Comparison of ENCODE assay signal across 1 mouse cellular context in the genomic region with DNA sequence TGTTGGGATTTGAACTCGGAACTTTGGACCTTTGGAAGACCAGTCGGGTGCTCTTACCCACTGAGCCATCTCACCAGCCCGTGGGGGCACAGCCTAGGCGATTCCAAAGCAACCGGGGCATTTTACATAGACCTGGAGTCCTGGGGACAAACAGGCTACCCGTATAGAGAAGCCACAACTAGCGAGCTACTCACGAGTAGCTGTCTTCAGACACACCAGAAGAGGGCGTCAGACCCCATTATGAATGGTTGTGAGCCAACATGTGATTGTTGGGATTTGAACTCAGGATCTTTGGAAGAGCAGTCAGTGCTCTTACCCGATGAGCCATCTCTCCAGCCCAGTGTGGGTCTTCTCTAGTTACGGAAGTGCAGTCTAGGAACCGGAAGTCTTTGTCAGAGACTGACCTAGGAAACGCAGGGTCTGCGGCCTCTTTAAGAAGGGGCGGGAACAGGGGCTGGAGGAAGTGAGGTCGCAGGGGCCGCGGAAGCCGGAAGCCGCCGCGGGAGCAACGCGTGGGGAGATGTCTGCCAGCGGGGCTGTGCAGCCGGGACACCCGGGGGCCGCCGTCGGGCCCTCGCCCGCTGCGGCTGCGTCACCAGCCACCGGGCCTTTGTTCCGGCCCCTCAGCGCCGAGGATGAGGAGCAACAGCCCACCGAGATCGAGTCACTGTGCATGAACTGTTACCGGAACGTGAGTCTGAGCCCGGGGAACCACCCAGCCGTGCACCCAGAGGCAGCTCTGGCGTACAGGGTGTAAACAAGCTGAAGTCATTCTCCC.
A peak's percentile ranks its signal among the peaks of the same experiment; 100 is the strongest.
TF ChIP-seq lines count a peak whose summit lies in the region.

A gene (plus strand): TSS at position 388 of the 778 bp plus-strand sequence.

TF ChIP-seq in CH12.LX, 34 proteins besides CTCF, POLR2A, EP300 and RAD21 (continued from another document):
- TF ChIP-seq NRF1 (IDR thresholded peaks at IDR 0.05; ENCODE audit: low read depth, low read length) (peak; percentile 29; the same call in 1 of the 2 replicates), POLR2AphosphoS2 (IDR thresholded peaks at IDR 0.05; ENCODE audit: low read depth, low read length) (peak; percentile 56), MYC (IDR thresholded peaks at IDR 0.05; ENCODE audit: low read depth, low read length) (peak; percentile 59), CHD2 (IDR thresholded peaks at IDR 0.05; ENCODE audit: low read length) (peak; percentile 53; the same call in 1 of the 2 replicates), ZMIZ1 (IDR thresholded peaks at IDR 0.05; ENCODE audit: low read depth, low read length) (0 out of 2 replicates have a peak, but pooled peaks have one; percentile 26), ELF1 (IDR thresholded peaks at IDR 0.05; ENCODE audit: low read depth, low read length) (peak; percentile 98), IRF4 (IDR thresholded peaks at IDR 0.05; ENCODE audit: low read depth, low read length) (peak; percentile 67), MEF2A (IDR thresholded peaks at IDR 0.05; ENCODE audit: borderline replicate concordance, low read depth, low read length) (peak; percentile 52)
